Mouse (Mus musculus): Measurements from ENCODE around the gene Ciart. TPM values are rescaled to one million over a fixed set of nuclear protein-coding genes. Genes with fewer than 3 reads are reported as not detected.
A peak's percentile ranks its signal among the peaks of the same experiment; 100 is the strongest.
"Not testable (repeated sequence)": the region's sequence is repeated elsewhere in the genome, so short reads cannot be mapped to it uniquely, and the experiment has no call there.

Ciart gene
- polyA plus RNA-seq, 1 experiment from 2014 or later: 4.3 TPM

DNA sequence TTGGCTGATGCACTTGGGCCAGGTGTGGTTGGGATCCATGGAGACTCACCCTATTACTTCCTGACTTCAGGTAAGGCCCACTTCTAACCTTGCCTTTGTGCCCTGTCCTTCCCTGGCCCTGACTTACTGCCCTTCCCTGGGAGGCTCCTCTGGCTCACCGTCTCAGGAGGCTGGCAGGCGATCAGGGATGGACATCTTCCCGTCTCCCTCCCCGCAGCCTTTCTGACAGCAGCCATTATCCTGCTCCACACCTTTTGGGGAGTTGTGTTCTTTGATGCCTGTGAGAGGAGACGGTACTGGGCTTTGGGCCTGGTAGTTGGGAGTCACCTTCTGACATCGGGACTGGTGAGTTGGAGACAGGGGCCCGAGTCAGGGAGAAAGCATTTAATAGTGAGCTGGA is 13.4 kb upstream of the Ciart start:
- H3K36me3 ChIP-seq; H3K9ac ChIP-seq (replicated peaks); ATAC-seq (replicated peaks); H3K4me2 ChIP-seq (replicated peaks); H3K4me3 ChIP-seq; H3K27me3 ChIP-seq; H3K9me3 ChIP-seq; H3K27ac ChIP-seq (replicated peaks): not testable (repeated sequence)
- H3K4me1 ChIP-seq: peaks cover 18% of the 10 kb centered on the region
- 86% methylated on average over 7 of the region's 7 CpGs for WGBS

DNA sequence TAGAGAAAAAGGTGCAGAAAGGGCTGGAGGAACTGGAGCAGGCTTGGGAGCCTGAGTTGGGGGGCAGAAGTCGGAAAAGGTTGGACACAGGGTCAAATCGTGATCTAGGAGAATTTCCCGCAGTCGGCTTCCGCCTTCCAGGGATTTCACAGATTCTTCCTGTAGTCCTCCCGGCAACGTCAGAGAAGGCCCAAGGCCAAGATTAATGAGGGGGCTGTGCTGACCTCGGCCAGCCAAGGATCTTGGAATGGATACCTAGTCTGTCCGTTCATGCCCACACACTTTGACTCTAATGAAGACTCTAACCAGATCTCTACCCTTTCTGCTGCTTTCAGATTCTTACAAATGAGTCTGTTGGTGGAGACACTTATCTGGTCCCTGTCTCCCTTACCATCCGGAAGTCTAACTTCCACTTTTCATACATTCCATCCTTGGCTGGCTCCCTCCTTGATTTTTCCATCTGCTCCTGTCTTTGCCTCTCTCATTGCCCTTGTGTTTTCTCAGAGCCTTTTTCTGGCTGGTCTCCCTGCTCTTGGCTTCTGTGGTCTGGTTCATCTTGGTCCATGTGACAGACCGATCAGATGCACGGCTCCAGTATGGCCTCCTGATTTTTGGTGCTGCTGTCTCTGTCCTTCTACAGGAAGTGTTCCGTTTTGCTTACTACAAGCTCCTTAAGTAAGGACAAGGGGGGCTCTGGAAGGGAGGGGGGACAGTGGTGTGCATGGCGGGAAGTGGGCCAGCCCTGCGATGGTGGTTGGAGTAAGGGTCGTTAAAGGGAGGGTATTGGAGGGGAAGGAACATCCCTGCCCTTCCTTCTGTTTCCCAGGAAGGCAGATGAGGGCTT is 12.5 kb upstream of the Ciart start:
- 12% methylated on average over 16 of the region's 16 CpGs for WGBS
- H3K4me2 ChIP-seq (replicated peaks): peak overlapping the region; percentile 61
- H3K27me3 ChIP-seq: no peaks in the 10 kb centered on the region
- peak overlapping the region; percentile 54 for H3K9ac ChIP-seq (replicated peaks)
- H3K4me3 ChIP-seq: peak overlapping the region; percentile 54
- H3K4me1 ChIP-seq: peaks cover 18% of the 10 kb centered on the region
- peak overlapping the region; percentile 57 for H3K27ac ChIP-seq (replicated peaks)
- H3K9me3 ChIP-seq: no peaks in the 10 kb centered on the region
- ATAC-seq (replicated peaks): no peak
- peaks cover 6% of the 10 kb centered on the region; the same call in 1 of the 2 replicates for H3K36me3 ChIP-seq

DNA sequence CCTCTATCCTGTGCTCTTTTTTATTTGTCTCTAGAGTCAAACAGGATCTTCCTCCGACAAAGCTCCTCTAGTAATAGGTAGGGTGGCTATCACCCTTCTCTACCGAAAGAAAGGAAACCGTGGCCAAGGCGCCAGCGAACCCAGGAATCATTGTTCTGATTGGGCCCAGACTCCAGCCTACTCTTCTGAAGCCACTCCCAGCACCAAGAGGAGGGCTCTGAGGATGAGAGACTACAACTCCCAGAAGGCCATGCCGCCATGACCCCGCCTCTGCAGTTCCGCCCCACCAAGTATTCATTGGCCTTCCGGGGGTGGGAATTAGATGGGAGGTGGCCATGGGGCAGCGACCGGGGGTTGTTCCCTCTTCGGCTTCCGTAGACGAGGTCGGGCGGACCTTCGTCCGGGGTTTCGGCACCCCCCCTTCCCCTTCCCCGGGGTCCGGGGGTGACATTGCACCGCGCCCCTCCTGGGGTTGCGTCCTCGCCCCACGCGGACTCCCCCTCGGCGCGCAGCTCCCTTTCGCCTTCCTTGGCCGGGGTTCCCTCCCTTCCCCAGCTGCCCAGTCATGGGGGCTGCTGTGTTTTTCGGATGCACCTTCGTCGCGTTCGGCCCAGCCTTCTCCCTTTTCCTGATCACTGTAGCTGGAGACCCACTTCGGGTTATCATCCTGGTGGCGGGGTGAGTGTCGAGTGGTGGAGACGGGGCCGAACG is 11.7 kb upstream of the Ciart start, which contains the start of gene Aph1a:
Aph1a (plus strand) TSS at position 364 of the 711 bp plus-strand sequence.
- under 1% methylated on average over 27 of the region's 43 CpGs for WGBS

DNA sequence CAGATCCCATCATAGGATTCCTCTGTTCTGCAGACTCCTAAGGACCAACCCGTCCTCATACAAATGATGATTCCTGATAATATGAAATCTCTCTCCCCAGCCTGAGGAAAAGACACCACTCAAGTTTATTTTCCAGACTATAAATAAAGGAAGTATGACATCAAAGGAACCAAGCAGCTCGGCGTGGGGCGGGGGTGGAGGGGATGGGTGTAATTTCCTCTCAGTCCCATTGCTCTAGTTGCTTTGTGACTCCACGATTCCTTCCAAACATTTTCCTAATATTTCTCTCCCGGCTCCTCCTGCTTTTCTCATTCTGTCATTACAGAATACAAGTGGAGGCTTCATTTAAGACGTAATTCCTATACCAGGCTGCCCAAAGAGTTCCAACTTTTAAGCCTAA is 11.1 kb upstream of the Ciart start:
- peak; percentile 2; the same call in 1 of the 2 replicates for ATAC-seq (replicated peaks)
- peak overlapping the region; percentile 54 for H3K4me3 ChIP-seq
- H3K9me3 ChIP-seq: no peaks in the 10 kb centered on the region
- H3K9ac ChIP-seq (replicated peaks): peak overlapping the region; percentile 52
- H3K27ac ChIP-seq (replicated peaks): peak overlapping the region; percentile 80
- peaks cover 6% of the 10 kb centered on the region; the same call in 1 of the 2 replicates for H3K36me3 ChIP-seq
- peaks cover 18% of the 10 kb centered on the region for H3K4me1 ChIP-seq
- WGBS: 24% methylated on average over 7 of the region's 7 CpGs
- no peaks in the 10 kb centered on the region for H3K27me3 ChIP-seq
- H3K4me2 ChIP-seq (replicated peaks): peak overlapping the region; percentile 61

More for the DNA sequence above, 11.7 kb upstream of the Ciart start, which contains the start of gene Aph1a:
- ATAC-seq (replicated peaks): peak; percentile 99
- H3K27ac ChIP-seq (replicated peaks): peak within 1 kb of the TSS; percentile 80
- not testable (repeated sequence) for H3K9me3 ChIP-seq, H3K27me3 ChIP-seq, H3K36me3 ChIP-seq
- H3K4me2 ChIP-seq (replicated peaks): peak within 1 kb of the TSS; percentile 61
- peaks cover 18% of the 10 kb centered on the region for H3K4me1 ChIP-seq
- peak within 1 kb of the TSS; percentile 54 for H3K9ac ChIP-seq (replicated peaks)
- peak within 1 kb of the TSS; percentile 54 for H3K4me3 ChIP-seq

DNA sequence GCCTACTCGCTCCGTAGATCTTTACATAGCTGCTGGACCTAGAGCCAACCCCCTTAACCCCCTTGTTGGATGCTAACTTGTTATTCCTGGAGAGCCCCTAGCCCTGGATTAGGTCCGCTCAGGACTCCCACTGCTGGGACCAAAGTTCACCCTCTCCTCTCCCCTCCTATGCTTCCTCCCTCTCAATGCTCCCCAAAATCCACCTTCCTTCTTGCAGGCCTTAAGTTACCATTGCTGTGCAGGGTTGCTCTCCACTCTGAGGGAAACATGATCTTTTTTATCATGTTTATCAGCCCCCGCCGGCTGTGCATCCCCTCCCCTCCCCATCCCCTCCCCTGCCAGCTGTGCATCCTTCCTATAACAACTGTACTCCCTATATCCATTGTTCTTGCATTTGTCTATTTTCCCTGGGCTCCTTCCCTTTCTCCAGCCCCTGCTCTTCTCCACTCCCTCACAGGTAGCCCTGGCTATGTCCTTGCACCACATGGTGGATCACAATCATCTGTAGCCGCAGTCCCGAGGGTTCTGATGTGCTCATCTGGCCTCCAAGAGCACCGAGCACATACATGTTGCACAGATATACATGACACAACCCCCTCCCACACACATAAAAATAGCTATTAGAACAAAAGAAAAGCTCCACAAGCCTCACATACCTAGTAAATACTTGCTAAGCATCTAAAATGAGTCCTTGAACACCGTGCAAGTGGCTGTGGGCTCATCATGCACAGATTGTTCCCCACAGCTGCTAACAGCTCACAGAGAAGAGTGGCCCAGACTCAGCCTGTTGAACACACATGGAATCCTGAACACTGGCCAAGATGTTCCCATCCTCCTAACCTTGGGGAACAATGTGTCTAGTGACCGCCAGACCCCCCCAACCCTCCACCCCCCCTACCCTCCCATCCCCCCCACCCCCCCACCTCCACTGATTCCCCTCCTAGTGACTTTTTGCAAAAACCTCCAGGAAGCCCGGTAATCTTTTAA is 10.3 kb upstream of the Ciart start:
- Histone ChIP-seq H3K27me3 (no peaks in the 10 kb centered on the region), H3K4me1 (peaks cover 18% of the 10 kb centered on the region), H3K9me3 (no peaks in the 10 kb centered on the region), H3K9ac (replicated peaks) (0 out of 2 replicates have a peak overlapping the region, but pooled peaks have one; percentile 3), H3K4me3 (no peak overlapping the region), H3K36me3 (peaks cover under 1% of the 10 kb centered on the region; the same call in 1 of the 2 replicates), H3K4me2 (replicated peaks) (no peak overlapping the region), H3K27ac (replicated peaks) (peak overlapping the region; percentile 36; the same call in 1 of the 2 replicates)
- ATAC-seq (replicated peaks): no peak
- 44% methylated on average over 11 of the region's 11 CpGs for WGBS

DNA sequence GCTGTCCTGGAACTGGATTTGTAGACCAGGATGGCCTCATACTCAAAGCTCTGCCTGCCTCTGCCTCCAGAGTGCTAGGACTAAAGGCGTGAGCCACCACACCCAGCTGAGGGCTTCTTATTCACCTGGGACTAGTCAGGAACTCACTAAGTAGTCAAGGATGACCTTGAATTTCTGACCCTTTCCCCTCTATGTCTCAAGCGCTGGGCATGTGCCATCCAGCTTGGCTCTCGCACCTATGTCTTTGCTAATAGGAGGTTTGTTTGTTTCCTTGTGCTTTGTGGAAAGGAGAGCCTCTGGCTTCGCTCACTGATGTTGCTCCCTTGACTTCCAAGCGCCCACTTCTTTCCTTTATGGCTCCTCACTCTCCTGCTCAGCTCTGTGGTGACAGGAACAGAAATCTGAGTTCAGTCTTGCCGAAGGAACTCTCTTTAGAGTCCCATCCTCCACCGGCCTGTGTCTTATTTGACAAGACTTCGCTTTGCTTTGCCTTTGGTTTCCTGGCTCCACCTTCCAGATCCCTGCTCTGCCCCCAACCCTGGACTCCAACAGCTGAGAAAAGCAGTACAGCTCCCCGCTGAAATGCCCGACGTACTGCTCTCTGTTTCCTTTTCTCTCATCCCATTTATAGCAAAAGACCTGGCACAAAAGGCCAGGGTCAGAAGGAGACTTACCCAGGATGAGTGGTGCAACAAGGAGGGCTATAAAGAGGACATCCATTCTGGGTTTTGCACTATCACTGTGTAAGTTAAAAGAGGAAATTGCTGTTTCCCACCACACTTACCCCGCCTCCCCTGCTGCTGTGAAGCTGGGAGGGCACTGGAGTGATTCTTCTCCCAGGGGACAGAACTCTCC is 9.4 kb upstream of the Ciart start, which contains the start of gene BC028528:
BC028528 (minus strand) TSS at position 795 of the 855 bp plus-strand sequence.
- 0 out of 2 replicates have a peak within 1 kb of the TSS, but pooled peaks have one; percentile 5 for H3K9ac ChIP-seq (replicated peaks)
- H3K4me3 ChIP-seq: 0 out of 2 replicates have a peak within 1 kb of the TSS, but pooled peaks have one; percentile 3
- H3K36me3 ChIP-seq: no peaks in the 10 kb centered on the region
- H3K27ac ChIP-seq (replicated peaks): peak within 1 kb of the TSS; percentile 43; the same call in 1 of the 2 replicates
- ATAC-seq (replicated peaks): no peak
- 33% methylated on average over 12 of the region's 12 CpGs for WGBS
- peaks cover 18% of the 10 kb centered on the region for H3K4me1 ChIP-seq
- H3K27me3 ChIP-seq: no peaks in the 10 kb centered on the region
- no peaks in the 10 kb centered on the region for H3K9me3 ChIP-seq
- no peak within 1 kb of the TSS for H3K4me2 ChIP-seq (replicated peaks)

DNA sequence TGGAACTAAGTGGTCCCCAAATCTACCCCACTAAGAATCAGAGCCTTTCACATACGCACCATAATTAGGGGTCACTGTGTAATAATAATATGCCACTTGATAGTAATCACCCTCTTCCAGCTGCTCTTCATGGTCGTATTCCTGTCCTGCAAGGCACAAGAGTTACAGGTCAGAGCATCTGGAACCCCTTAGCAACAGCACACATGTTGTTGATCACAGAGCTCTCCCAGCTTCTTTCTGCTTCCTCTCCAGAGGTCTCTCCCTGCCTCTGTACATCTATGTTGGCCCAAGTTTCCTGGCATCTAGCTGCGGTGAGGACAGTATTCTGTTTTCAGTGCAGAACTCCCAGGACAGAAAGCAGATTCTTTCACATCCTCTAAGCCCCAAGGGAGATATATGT is 7.6 kb upstream of the Ciart start:
- H3K4me1 ChIP-seq: peaks cover 8% of the 10 kb centered on the region
- no peak overlapping the region for H3K4me2 ChIP-seq (replicated peaks)
- no peak overlapping the region for H3K9ac ChIP-seq (replicated peaks)
- H3K4me3 ChIP-seq: no peak overlapping the region
- no peaks in the 10 kb centered on the region for H3K9me3 ChIP-seq
- no peaks in the 10 kb centered on the region for H3K27me3 ChIP-seq
- no peaks in the 10 kb centered on the region for H3K36me3 ChIP-seq
- no peak for ATAC-seq (replicated peaks)
- no peak overlapping the region for H3K27ac ChIP-seq (replicated peaks)
- WGBS: 83% methylated on average over 3 of the region's 3 CpGs

DNA sequence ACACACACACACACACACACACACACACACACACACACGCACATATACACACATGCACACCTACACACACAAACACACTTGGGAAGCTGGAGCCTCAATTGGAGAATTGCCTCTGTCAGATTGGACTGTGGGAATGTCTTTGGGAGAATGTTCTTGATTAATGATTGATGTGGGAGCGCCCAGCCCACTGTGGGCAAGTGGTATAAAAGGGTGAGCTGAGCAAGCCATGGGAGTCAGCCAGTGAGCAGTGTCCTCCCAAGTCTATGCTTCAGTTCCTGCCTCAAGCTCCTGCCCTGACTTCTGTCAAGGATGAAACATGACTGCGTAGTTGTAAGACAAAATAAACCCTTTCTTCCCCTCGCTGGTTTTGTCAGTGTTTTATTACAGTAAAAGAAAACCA is 5.5 kb upstream of the Ciart start:
- 81% methylated on average over 4 of the region's 4 CpGs for WGBS
- H3K4me3 ChIP-seq: no peak overlapping the region
- H3K9ac ChIP-seq (replicated peaks): no peak overlapping the region
- H3K4me1 ChIP-seq: peaks cover 5% of the 10 kb centered on the region
- no peaks in the 10 kb centered on the region for H3K36me3 ChIP-seq
- no peaks in the 10 kb centered on the region for H3K27me3 ChIP-seq
- H3K4me2 ChIP-seq (replicated peaks): no peak overlapping the region
- no peak overlapping the region for H3K27ac ChIP-seq (replicated peaks)
- ATAC-seq (replicated peaks): no peak
- no peaks in the 10 kb centered on the region for H3K9me3 ChIP-seq

DNA sequence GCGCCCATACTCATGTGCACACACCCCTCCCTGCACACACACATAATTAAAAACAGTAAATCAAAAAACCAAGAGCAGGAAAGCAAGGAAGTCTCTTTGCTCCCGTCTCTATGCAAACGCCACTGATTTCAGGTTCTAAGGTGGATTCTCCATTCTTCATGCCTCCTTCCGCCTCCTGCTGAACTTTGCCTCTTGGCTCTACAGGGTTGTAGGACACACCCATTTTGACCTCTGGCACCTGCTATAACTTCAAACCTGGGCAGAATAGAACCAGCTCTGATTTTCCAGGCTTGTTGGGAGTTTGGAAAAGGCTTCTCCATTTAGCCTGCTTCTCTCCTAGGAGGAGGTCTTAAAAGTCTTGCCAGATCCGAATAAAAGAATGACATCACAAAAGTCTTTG is 2.3 kb upstream of the Ciart start:
- no peak overlapping the region for H3K4me3 ChIP-seq
- no peaks in the 10 kb centered on the region for H3K36me3 ChIP-seq
- no peak overlapping the region for H3K9ac ChIP-seq (replicated peaks)
- H3K27me3 ChIP-seq: no peaks in the 10 kb centered on the region
- H3K27ac ChIP-seq (replicated peaks): no peak overlapping the region
- H3K4me1 ChIP-seq: peaks cover 15% of the 10 kb centered on the region
- no peak for ATAC-seq (replicated peaks)
- H3K4me2 ChIP-seq (replicated peaks): no peak overlapping the region
- H3K9me3 ChIP-seq: no peaks in the 10 kb centered on the region
- 89% methylated on average over 5 of the region's 5 CpGs for WGBS

DNA sequence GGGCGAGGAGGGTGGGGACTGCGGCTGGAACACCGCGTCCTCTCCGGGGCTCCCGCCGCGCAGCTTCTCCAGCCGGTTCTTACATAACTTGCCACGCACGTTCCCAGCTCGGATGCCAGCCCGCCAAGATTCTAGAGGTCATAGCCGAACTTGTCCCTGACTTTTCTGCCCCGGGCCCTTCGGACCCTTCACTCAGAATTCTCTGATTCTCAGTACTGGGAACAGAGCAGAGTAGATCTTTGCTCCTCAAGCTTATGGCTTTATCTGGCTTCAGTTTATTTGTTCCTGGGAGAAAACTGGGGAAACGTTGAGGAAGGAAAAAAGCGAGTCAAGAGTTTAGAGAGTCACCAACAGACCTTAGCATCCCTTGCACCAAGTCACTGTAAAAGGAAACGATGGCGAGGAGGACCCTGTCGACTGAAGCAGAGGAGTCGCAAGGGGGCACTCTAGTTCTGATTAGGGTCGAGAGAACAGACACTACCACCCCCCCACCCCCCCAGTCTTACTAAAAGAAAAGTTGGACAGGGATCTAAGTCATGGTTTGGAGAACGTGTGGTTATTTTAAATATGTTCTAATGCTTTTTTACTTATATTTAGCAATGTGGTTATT is 870 bp upstream of the Ciart start:
- ATAC-seq (replicated peaks): no peak
- Histone ChIP-seq H3K27ac (replicated peaks) (no peak overlapping the region), H3K27me3 (no peaks in the 10 kb centered on the region), H3K36me3 (no peaks in the 10 kb centered on the region), H3K9me3 (no peaks in the 10 kb centered on the region), H3K4me3 (peak overlapping the region; percentile 56), H3K4me1 (peaks cover 15% of the 10 kb centered on the region), H3K9ac (replicated peaks) (peak overlapping the region; percentile 34), H3K4me2 (replicated peaks) (peak overlapping the region; percentile 100)
- WGBS: 2% methylated on average over 24 of the region's 24 CpGs
